Mouse (Mus musculus): Measurements from ENCODE around the gene Nt5dc3. TPM values are rescaled to one million over a fixed set of nuclear protein-coding genes. Genes with fewer than 3 reads are reported as not detected.
A peak's percentile ranks its signal among the peaks of the same experiment; 100 is the strongest.

Nt5dc3 gene
- polyA plus RNA-seq, 1 experiment from 2014 or later, result 0.99 TPM

DNA sequence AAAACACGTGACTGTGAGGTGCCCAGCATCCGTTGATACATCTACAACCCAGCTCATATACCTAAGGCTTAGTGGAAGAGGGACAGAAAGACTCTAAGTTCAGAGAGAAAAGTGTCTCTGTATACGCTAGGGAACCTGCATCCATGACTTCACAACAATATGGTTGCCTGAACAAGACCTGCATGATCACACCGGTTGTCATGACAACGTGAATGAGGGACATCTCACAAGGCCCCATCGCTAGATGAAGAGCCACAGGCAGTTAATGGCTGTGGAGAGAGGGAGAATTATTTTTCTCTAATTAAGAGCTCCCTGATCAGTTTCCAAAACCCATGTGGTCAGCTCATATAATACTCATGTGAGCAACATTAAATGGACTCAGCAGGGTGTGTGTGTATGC lies 73.4 kb downstream of the Nt5dc3 start:
- Histone ChIP-seq H3K27me3 (ENCODE audit: insufficient read depth, low read length) (no peaks in the 10 kb centered on the region), H3K4me3 (replicated peaks; ENCODE audit: low read depth, low read length) (no peak overlapping the region), H3K36me3 (ENCODE audit: insufficient read depth, low read length) (no peaks in the 10 kb centered on the region), H3K9me3 (replicated peaks; ENCODE audit: low read length) (no peaks in the 10 kb centered on the region), H3K4me2 (ENCODE audit: low read length) (no peak overlapping the region), H3K27ac (no peak overlapping the region), H3K9ac (ENCODE audit: low read depth, low read length) (no peak overlapping the region), H3K4me1 (replicated peaks; ENCODE audit: insufficient read depth, low read length) (no peaks in the 10 kb centered on the region)
- no peak for DNase-seq (ENCODE audit: low spot score)
- ATAC-seq (replicated peaks; ENCODE audit: low FRiP score, low read depth), result no peak
- 84% methylated on average over 6 of the region's 6 CpGs for WGBS
- TF ChIP-seq CTCF (IDR thresholded peaks at IDR 0.05; ENCODE audit: low read depth), result no peak

DNA sequence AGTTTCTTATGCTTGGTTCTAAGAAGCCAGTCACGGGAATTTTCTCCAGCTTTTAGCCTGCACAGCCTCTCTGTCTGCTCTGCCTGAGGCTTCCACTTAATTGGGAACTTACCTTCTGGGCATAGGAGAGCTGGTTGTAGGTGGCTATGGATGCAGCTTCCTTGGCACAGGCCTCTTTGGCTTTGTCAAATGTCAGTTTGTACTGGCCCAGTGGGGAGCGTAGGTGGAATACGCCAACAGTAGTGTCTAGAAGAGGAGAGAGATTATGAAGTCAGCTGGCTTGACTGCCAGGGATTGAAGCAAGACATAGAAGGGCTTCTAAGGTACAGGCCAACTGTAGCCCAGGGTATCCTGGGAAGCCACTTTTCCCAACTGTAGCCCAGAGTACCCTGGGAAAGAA lies 74.6 kb downstream of the Nt5dc3 start:
- Histone ChIP-seq H3K4me1 (replicated peaks; ENCODE audit: insufficient read depth, low read length) (no peaks in the 10 kb centered on the region), H3K36me3 (ENCODE audit: insufficient read depth, low read length) (no peaks in the 10 kb centered on the region), H3K9me3 (replicated peaks; ENCODE audit: low read length) (no peaks in the 10 kb centered on the region), H3K4me3 (replicated peaks; ENCODE audit: low read depth, low read length) (no peak overlapping the region), H3K4me2 (ENCODE audit: low read length) (no peak overlapping the region), H3K27me3 (ENCODE audit: insufficient read depth, low read length) (no peaks in the 10 kb centered on the region), H3K9ac (ENCODE audit: low read depth, low read length) (no peak overlapping the region), H3K27ac (no peak overlapping the region)
- DNase-seq (ENCODE audit: low spot score) (no peak), ATAC-seq (replicated peaks; ENCODE audit: low FRiP score, low read depth) (no peak)
- 86% methylated on average over 3 of the region's 3 CpGs for WGBS
- no peak for TF ChIP-seq CTCF (IDR thresholded peaks at IDR 0.05; ENCODE audit: low read depth)

DNA sequence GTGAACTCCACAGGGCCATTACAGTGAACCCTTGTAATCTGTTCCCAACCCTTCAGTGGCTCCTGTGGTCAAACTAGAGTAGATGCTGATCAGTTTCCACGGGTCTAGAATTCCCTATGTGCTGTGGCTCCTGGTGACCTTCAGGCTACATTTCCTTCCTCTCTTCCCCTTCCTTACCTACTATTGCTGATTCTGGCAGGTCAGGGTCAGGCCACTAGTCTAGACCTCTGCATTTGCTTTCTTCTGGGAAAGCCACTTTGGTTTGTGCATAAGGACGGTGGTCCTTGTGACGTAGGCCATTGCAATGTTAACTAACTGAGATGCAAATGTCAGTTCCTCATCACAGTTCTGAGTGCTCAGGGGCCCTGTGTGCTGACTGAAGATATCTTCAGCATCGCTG lies 81.6 kb downstream of the Nt5dc3 start:
- Histone ChIP-seq H3K4me2 (ENCODE audit: low read length) (no peak overlapping the region), H3K4me1 (replicated peaks; ENCODE audit: insufficient read depth, low read length) (no peaks in the 10 kb centered on the region), H3K27ac (no peak overlapping the region), H3K9ac (ENCODE audit: low read depth, low read length) (no peak overlapping the region), H3K27me3 (ENCODE audit: insufficient read depth, low read length) (no peaks in the 10 kb centered on the region), H3K4me3 (replicated peaks; ENCODE audit: low read depth, low read length) (no peak overlapping the region), H3K36me3 (ENCODE audit: insufficient read depth, low read length) (no peaks in the 10 kb centered on the region), H3K9me3 (replicated peaks; ENCODE audit: low read length) (no peaks in the 10 kb centered on the region)
- WGBS, result 76% methylated on average over 4 of the region's 4 CpGs
- no peak for DNase-seq (ENCODE audit: low spot score)
- no peak for TF ChIP-seq CTCF (IDR thresholded peaks at IDR 0.05; ENCODE audit: low read depth)
- ATAC-seq (replicated peaks; ENCODE audit: low FRiP score, low read depth), result no peak

DNA sequence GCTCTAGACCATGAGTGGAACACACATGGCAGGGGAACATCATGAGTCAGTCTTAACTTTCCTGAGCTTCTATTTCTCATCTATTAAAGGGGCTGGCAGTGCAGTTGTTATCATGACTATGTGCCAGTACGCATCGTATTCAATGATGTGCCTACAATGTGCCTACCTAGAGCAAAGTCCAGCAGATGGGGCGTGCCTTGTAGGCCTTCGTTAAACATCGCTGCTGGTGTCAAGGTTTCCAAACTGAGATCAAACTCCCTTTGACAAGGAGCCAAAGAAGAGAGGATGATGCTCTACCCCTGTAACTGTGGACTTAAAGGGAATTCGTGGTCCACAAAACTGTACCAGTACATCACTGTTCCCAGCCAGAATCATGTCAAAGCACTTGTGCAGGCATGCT lies 83.7 kb downstream of the Nt5dc3 start:
- no peak overlapping the region for H3K4me2 ChIP-seq (ENCODE audit: low read length)
- ATAC-seq (replicated peaks; ENCODE audit: low FRiP score, low read depth) (no peak), DNase-seq (ENCODE audit: low spot score) (no peak)
- no peaks in the 10 kb centered on the region for H3K27me3 ChIP-seq (ENCODE audit: insufficient read depth, low read length)
- H3K9ac ChIP-seq (ENCODE audit: low read depth, low read length), result no peak overlapping the region
- H3K9me3 ChIP-seq (replicated peaks; ENCODE audit: low read length), result no peaks in the 10 kb centered on the region
- no peaks in the 10 kb centered on the region for H3K4me1 ChIP-seq (replicated peaks; ENCODE audit: insufficient read depth, low read length)
- no peak for TF ChIP-seq CTCF (IDR thresholded peaks at IDR 0.05; ENCODE audit: low read depth)
- no peaks in the 10 kb centered on the region for H3K36me3 ChIP-seq (ENCODE audit: insufficient read depth, low read length)
- no peak overlapping the region for H3K27ac ChIP-seq
- no peak overlapping the region for H3K4me3 ChIP-seq (replicated peaks; ENCODE audit: low read depth, low read length)
- 91% methylated on average over 6 of the region's 6 CpGs for WGBS

DNA sequence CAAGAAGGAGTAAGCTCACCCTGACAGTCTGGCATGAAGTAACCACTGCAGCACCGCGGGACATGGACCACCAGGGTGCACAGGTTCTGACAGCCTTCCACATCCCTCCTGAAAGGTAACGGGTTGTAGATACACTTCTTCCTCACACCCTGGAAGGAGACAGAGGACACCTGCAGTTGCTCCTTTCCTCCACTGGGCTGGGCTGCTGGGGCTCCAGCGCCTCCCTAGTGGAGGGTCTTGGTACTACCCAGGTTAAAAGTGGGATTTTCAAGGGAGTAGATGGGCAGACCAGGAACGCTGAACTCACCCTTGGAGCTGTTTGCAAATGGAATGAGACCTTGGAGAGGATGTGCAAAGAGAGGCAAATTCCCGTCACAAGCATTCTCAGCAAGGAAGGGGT lies 84.6 kb downstream of the Nt5dc3 start:
- Histone ChIP-seq H3K27me3 (ENCODE audit: insufficient read depth, low read length) (no peaks in the 10 kb centered on the region), H3K4me1 (replicated peaks; ENCODE audit: insufficient read depth, low read length) (no peaks in the 10 kb centered on the region), H3K4me2 (ENCODE audit: low read length) (no peak overlapping the region), H3K36me3 (ENCODE audit: insufficient read depth, low read length) (no peaks in the 10 kb centered on the region), H3K4me3 (replicated peaks; ENCODE audit: low read depth, low read length) (no peak overlapping the region), H3K9ac (ENCODE audit: low read depth, low read length) (no peak overlapping the region), H3K27ac (no peak overlapping the region), H3K9me3 (replicated peaks; ENCODE audit: low read length) (no peaks in the 10 kb centered on the region)
- ATAC-seq (replicated peaks; ENCODE audit: low FRiP score, low read depth) (no peak), DNase-seq (ENCODE audit: low spot score) (no peak)
- WGBS, result 93% methylated on average over 6 of the region's 6 CpGs
- TF ChIP-seq CTCF (IDR thresholded peaks at IDR 0.05; ENCODE audit: low read depth), result peak; percentile 37; the same call in 1 of the 2 replicates

DNA sequence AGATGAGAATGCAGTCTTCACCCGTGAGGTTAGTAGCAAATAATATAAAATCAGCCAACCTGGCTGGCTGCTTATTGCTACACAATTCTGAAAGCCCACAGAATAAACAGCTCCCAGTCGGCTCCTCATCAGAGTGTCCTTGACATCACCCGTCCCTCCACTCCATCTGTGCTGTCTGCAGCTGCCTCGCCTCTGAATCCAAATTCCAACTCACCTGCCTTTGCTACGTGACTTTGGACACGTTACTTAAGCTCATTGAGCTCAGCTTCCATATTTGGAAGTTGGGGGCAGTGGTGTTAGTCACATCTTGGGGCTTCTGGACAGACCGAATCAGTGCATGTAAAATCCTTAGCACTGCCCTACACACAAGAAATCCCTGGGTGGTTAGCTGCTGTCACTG lies 93.3 kb downstream of the Nt5dc3 start:
- Histone ChIP-seq H3K4me3 (replicated peaks; ENCODE audit: low read depth, low read length) (no peak overlapping the region), H3K27me3 (ENCODE audit: insufficient read depth, low read length) (no peaks in the 10 kb centered on the region), H3K4me2 (ENCODE audit: low read length) (no peak overlapping the region), H3K9ac (ENCODE audit: low read depth, low read length) (no peak overlapping the region), H3K4me1 (replicated peaks; ENCODE audit: insufficient read depth, low read length) (no peaks in the 10 kb centered on the region), H3K27ac (no peak overlapping the region), H3K36me3 (ENCODE audit: insufficient read depth, low read length) (no peaks in the 10 kb centered on the region), H3K9me3 (replicated peaks; ENCODE audit: low read length) (no peaks in the 10 kb centered on the region)
- DNase-seq (ENCODE audit: low spot score) (no peak), ATAC-seq (replicated peaks; ENCODE audit: low FRiP score, low read depth) (no peak)
- TF ChIP-seq CTCF (IDR thresholded peaks at IDR 0.05; ENCODE audit: low read depth), result no peak
- WGBS, result 75% methylated on average over 7 of the region's 7 CpGs

DNA sequence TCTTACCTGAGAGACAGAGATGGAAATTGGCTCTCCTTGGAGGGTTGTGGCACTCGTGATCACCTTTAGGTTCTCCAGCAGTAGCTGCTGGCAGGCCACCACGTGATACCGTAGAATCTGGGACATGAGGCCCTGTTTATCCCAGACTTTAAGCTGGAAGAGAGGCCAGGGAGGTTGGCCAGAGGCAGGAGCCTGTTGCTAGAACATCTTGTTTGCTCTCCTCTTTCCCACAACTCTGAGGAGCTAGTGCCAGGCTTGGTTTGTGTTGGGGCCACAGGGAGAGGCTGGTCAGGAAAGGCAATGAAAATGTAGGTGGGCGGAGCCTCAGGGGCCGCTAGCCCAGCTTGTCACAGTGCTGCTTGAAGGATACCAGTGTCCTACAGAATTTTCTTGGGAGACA lies 93.8 kb downstream of the Nt5dc3 start:
- H3K4me1 ChIP-seq (replicated peaks; ENCODE audit: insufficient read depth, low read length), result no peaks in the 10 kb centered on the region
- no peak for TF ChIP-seq CTCF (IDR thresholded peaks at IDR 0.05; ENCODE audit: low read depth)
- ATAC-seq (replicated peaks; ENCODE audit: low FRiP score, low read depth) (no peak), DNase-seq (ENCODE audit: low spot score) (no peak)
- 76% methylated on average over 5 of the region's 5 CpGs for WGBS
- H3K27ac ChIP-seq, result no peak overlapping the region
- no peaks in the 10 kb centered on the region for H3K9me3 ChIP-seq (replicated peaks; ENCODE audit: low read length)
- no peaks in the 10 kb centered on the region for H3K27me3 ChIP-seq (ENCODE audit: insufficient read depth, low read length)
- H3K36me3 ChIP-seq (ENCODE audit: insufficient read depth, low read length), result no peaks in the 10 kb centered on the region
- no peak overlapping the region for H3K9ac ChIP-seq (ENCODE audit: low read depth, low read length)
- no peak overlapping the region for H3K4me3 ChIP-seq (replicated peaks; ENCODE audit: low read depth, low read length)
- H3K4me2 ChIP-seq (ENCODE audit: low read length), result no peak overlapping the region
